Mouse (Mus musculus) adrenal gland (tissue): Measurements from ENCODE around the gene BC005561.
"Not testable (repeated sequence)": the region's sequence is repeated elsewhere in the genome, so short reads cannot be mapped to it uniquely, and the experiment has no call there.

Source experiments
- intact Hi-C: fragments of 180-260 bp; cut with DNase I; formaldehyde crosslinking; loops from one replicate; pipeline ENCODE4 v1.15.1; 2025
- long read RNA-seq, 2 experiments: library from polyadenylated mRNA; unstranded; transcript quantifications; one replicate each; pipeline ENCODE4 v2.0.0; 2020; ENCODE audit warnings: borderline replicate concordance in 1 of 2; ENCODE audit not compliant: insufficient replicate concordance in 1 of 2

The BC005561 gene
- long read RNA-seq, experiment 1, full-length matches to known transcripts: 26 of 27 reads
- long read RNA-seq, experiment 1, partial matches to known transcripts: 0 of 27 reads
- long read RNA-seq, experiment 1, other reads (novel, unspliced or antisense): 1 of 27 reads
- long read RNA-seq, experiment 2, full-length matches to known transcripts: 41 of 41 reads
- long read RNA-seq, experiment 2, partial matches to known transcripts: 0 of 41 reads
- long read RNA-seq, experiment 2, other reads (novel, unspliced or antisense): 0 of 41 reads

- intact Hi-C loops: no loop called here
Observed at GRCm38 (mm10) chr5:104508195-104508891, at the start of gene BC005561. BC005561 (plus strand) TSS chr5:104508352.

DNA sequence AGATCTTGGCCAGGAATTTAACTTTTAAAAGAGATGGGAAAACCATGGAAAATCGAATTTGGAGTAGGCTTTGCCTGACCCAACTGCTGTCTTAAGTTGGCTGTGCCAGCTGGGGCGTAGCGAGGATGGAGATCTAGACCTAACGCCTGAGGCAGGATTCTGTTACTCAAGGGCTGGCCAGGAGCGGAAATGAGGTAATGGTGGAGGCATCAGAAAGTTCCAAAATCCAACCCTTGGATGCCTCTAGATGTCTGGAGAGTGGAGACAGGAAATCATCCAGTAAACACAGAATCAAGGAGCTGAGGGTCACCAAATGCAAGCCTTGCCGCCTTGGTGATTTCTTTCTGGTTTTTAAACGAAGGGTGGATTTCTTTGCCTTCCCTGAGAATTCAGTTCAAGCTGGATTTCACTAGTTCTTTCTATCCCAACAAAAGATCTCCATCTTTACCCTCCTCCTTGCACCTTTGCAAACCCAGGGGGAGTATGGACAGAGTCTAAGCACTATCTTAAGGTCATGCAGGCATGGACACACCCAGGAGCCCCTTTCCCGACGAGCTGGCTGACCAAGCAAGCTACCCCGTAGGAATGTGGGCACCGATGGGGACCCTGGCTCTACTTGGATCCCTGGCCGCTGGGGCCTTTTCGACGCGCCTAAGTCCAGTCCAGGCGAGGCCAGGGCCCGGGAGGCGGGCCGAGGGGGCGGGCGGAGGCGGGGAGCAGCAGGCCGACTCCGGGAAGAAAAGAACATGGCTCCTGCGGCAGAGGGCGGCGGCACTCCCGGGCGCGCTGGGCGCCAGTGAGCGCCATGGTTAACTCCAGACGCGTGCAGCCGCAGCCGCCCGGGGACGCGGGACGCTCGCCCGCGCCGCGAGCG, 49.1 kb upstream of the BC005561 start, which contains the start of gene Pkd2:
Gene Pkd2 (plus strand): TSS at position 619 of the 874 bp plus-strand sequence.
- intact Hi-C loops: no loop called here

DNA sequence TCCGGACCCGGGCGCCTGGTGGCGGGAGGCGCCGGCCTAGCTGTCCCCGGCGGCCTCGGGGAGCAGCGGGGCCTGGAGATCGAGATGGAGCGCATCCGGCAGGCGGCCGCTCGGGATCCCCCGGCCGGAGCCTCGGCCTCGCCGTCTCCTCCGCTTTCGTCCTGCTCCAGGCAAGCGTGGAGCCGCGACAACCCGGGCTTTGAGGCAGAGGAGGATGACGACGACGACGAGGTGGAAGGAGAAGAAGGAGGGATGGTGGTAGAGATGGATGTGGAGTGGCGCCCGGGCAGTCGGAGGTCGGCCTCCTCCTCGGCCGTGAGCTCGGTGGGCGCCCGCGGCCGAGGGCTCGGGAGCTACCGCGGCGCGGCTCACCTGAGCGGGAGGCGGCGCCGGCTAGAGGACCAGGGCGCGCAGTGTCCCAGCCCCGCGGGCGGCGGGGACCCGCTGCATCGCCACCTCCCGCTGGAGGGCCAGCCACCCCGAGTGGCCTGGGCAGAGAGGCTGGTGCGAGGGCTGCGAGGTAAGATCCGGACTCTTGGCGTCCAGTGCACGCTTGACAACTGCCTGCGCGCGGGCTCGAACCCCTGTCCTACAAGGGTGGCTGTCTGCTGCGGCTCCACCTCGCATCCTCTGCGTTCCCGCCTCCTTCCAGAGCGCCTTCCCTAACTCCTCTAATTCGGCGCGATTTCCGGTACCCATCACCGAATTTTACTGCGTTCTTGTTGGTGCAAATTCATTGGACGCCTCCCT, 48.3 kb upstream of the BC005561 start:
- intact Hi-C loops: no loop called here

DNA sequence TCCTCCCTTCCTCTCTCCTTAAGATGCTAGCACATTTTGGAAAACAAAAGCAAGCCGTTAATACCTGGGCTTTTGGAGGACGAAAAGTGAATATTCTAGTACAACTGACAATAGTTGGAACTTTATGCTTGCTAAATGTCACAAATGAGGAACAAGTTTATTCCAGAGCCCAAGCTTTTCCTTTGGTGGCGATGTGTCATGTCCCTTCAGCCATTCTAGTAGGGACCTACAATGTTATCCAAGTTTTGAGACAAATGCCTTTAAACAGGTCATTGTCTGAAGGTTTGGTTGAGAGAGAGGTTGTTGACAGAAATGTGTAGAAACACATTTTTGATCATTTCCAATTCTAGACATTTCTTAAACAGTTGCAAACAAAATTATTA, 47.7 kb upstream of the BC005561 start:
- intact Hi-C loops: no loop called here

DNA sequence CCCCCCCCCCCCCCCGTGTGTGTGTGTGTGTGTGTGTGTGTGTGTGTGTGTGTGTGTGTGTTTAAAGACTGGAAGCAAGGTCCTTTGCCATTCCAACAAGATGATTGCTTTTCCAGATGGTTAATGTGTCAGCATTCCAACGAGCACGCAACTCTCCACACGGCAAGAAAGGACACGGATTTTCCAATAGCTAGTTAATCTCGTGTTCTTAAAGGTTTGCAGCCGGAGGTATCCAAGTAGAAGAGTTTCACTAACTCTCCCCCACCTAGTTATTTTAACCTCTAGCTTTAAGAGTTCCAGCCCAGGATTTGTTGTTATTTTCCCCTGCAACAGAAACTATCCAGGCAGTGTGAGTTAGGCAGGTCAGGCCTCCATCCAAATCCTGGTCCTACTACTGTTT, 47.3 kb upstream of the BC005561 start:
- intact Hi-C loops: no loop called here

GRCm38 (mm10) chr5:104465279-104465678, 42.9 kb upstream of the BC005561 start:
- intact Hi-C loops: no loop called here

GRCm38 (mm10) chr5:104465731-104466130, 42.4 kb upstream of the BC005561 start:
- intact Hi-C loops: no loop called here

DNA sequence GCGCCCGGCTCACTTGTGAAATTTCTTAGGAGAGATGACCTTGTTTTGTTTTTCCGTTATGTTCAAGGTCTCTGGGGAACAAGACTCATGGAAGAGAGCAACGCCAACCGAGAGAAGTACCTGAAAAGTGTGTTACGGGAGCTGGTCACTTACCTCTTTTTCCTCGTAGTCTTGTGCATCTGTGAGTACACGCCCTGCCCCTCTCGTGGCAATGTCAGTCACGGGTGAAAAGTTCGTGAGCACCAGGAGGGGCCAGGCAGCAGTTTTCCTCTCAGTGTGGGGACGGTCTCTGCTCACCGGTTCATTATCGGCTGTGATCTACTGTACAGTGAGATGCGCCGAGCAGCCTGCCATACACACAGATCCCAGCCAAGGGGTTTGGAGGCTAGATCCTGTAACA, 41.3 kb upstream of the BC005561 start:
- intact Hi-C loops: no loop called here

DNA sequence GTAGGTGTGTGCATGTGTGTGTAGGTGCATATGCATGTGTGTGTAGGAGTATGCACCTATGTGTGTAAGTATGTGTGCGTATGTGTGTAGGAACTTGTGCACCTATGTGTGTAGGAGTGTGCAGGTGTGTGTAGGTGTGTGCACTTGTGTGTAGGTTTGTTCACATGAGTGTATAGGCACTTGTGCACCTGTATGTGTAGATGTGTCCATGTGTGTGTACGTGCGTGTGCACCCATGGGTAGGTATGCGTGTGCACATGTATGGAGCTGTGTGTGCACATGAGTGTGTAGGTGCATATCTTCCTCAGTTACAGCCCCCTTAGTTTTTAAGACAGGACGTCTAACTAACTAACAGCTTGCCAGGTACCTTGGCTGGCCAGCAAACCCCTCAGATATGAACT, 39.6 kb upstream of the BC005561 start:
- intact Hi-C loops: no loop called here

- intact Hi-C loops: no loop called here
Observed at GRCm38 (mm10) chr5:104470981-104471391, 37.2 kb upstream of the BC005561 start.

DNA sequence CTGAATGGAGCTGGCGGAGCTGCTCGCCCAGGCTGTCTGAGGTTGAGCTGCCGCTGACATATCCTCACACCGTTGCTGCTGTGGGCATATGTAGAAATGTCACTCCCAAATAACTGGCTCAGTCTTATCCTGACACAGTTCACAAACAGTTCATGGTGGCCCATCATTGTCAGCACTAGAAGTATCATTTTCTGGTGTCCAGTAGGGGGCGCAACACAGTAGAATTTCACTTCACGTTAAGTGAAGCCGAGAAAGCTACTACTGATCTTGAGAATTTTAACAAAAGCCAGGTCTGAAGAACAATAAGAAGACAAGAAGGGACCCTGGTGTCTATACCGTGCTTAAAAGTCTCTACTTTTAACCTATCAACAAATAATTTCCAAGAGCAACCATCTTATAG, 35.8 kb upstream of the BC005561 start:
- intact Hi-C loops: no loop called here

DNA sequence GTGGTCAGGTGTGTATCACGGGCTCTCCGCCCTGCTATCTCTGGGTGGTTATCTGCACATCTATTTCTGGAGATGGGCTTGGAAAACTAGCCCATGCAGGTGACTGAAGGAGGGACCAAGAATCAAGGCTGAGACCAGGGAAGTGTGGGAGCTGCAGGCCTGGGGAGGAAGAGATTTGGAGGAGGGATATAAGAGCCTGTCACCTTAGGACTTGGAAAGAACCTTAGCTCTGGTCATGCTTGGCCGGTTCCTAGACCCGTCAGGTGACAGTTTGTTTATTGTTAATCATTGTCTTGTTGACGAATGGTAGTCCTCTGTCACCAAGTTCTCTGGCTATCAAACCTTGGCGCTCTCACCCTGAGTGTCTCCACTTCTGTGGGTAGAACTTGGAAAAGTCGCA, 27.8 kb upstream of the BC005561 start:
- intact Hi-C loops: no loop called here

GRCm38 (mm10) chr5:104482856-104483255, 25.3 kb upstream of the BC005561 start:
- intact Hi-C loops: no loop called here

DNA sequence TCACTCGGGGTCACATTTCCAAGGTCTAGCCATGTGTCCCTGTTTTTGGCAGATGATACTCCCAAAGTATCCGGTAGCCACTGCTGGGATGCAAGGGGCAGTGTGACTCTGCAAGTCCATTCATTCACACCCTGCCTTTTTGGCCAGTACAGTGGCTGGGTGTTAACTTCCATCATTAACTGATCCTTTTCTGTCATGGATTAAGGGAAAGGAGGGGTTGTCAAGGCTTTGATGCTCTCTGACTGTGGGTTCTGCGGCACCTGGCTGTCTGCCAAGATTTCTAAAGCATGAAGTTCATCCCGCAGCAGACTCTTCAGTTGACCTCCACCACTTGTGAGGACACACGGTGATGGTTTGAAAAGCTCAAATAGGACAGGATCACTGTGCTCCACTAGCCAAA, 16.6 kb upstream of the BC005561 start:
- intact Hi-C loops: no loop called here

DNA sequence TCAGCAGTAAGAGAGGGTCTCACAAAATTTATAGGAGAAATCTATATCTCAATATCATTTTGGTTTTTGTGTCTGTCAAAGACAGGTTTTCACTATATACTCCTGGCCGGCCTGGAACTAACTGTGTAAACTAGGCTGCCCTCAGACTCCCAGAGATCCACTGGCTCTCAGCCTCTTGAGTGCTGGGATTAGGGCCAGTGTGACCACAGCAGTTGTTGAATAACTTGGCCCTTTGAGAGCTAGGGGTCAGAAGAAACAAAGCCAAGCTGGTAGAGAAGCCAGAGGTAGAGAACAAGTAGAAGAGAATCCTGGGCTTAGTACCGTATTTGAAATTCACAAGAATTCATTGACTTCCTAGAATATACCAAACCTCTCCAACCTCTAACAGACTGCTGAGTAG, 3.3 kb upstream of the BC005561 start:
- intact Hi-C loops: no loop called here

- intact Hi-C loops: no loop called here
Observed at GRCm38 (mm10) chr5:104507829-104508194, 340 bp upstream of the BC005561 start.

GRCm38 (mm10) chr5:104511211-104511610, 3.1 kb downstream of the BC005561 start:
- intact Hi-C loops: no loop called here

DNA sequence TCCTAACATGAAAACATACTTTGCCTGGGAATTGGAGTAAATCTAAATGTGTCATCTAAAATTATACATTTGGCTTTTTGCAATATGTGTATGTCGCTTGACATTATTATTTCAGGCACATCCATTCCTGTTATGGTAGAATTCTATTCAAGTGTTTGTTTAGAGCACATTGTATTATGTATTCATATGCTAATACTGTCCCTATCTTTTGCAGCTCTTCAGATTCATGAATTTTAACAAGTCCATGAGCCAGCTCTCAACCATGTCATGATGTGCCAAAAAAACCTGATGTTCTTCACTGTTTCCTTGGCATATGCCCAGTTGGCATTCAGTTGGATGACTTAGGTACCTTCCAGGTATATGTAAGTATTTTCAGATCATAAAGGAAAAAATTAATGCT, 30.5 kb downstream of the BC005561 start:
- intact Hi-C loops: no loop called here

DNA sequence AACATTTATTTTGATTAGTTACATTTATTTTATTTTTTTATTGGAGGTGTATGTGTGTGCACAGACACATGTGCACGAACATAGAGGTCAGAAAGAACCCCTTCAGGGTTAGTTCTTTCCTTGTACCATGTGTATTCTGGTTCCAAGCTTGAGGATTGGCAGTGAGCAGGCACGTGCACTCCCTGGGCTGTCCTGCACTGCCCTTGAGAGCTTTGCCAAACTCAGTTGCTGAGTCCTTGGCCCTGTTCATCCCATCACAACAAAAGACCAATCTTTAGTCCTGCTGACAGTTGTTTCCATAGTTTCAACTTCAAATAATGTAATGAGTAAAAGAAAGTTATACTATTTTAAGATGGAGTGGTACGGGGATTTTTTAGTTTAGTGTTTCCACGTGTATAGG, 31.2 kb downstream of the BC005561 start:
- intact Hi-C loops: no loop called here

GRCm38 (mm10) chr5:104568079-104568478, 59.9 kb downstream of the BC005561 start:
- intact Hi-C loops: not testable (repeated sequence)

DNA sequence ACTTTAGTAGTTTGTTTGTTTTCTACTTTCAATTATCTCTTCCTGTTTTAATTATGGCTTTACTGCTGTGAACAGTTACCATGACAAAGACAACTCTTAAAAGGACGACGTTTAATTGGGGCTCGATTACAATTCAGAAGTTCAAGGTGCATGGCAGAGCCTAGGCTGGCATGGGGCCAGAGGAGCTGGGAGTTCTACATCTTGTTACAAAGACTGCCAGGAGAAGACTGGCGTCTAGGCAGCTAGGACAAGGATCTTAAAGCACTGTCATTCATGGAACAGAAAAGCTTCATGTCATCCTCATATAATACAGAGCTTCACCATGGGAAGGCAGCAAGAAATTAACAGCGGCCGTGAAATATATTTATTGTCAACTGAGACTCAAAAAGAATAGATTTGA, 62.6 kb downstream of the BC005561 start:
- intact Hi-C loops: no loop called here
